Mouse (Mus musculus) fat pad, adult 2 months (tissue): ENCODE results near the gene Glod5.

ENCODE experiments used
- DNase-seq: peaks from one replicate; pipeline ENCODE4 v3.0.0-alpha.2; 2011; ENCODE audit warnings: low read depth, low spot score; ENCODE audit errors: extremely low read depth

The Glod5 gene

GRCm38 (mm10) chrX:7968899-7969298 is 49.4 kb downstream of the Glod5 start:
- DNase-seq, result no peak

- no peak for DNase-seq
These were observed 50.1 kb downstream of the Glod5 start for GRCm38 (mm10) chrX:7968226-7968625.

GRCm38 (mm10) chrX:7967596-7968201 is 50.6 kb downstream of the Glod5 start:
- DNase-seq, result no peak

- DNase-seq, result no peak
These were observed 52.1 kb downstream of the Glod5 start for GRCm38 (mm10) chrX:7966161-7966560.

- DNase-seq, result no peak
These were observed 54.3 kb downstream of the Glod5 start for GRCm38 (mm10) chrX:7963829-7964626.

- no peak for DNase-seq
These were observed 59.4 kb downstream of the Glod5 start for GRCm38 (mm10) chrX:7958868-7959267.
